Mouse (Mus musculus): ENCODE data around the gene Zfp292. TPM values are rescaled to one million over a fixed set of nuclear protein-coding genes. Genes with fewer than 3 reads are reported as not detected.
A peak's percentile ranks its signal among the peaks of the same experiment; 100 is the strongest.

Zfp292 gene
- total and polyA plus RNA-seq, 3 experiments, result 9.8 to 19.4 (median 16.8) TPM

DNA sequence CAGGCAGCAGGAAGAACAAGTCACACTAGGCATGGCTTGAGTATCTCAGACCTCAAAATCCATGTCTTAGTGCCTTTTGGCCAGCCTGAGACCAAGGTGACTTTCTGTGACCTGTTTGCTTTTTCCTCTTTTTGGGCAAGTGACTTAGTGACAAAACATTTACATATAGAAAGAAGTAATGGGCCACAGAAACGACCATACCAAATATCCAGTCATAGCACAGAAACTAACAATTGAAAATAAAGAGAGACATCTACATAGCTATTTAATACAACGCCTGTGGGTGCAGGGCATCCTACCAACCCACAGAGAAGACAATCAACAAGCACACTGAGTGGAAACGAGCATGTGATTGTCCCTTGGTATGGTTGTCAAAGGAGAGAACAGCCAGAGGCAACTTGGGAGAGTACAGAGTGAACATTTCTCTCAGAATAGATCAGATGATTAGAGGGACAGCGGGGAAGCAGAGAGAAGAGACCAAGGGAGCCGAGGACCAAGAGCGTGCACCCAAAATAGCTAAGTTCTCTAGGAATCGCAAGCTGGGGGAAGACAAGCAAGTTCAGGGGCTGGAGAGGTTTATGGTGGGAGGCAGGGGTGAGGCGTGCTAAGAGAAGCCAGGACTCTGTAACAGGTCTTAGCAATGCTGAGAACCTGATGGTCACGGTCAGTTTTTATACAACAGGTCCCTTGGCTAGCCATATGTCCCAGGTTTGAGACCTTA lies 3.0 kb upstream of the Zfp292 start:
- peak; percentile 74 for DNase-seq (ENCODE audit: low read depth, low spot score)
- peaks cover 14 to 21% of the 10 kb centered on the region in 2 experiments for H3K4me1 ChIP-seq (ENCODE audit: control insufficient read depth in 1 of 2, insufficient read depth in 2 of 2, low read length in 2 of 2)
- H3K27ac ChIP-seq (ENCODE audit: control insufficient read depth, low read depth, low read length), result peak overlapping the region; percentile 91
- peaks cover 30% of the 10 kb centered on the region for H3K79me2 ChIP-seq (ENCODE audit: control insufficient read depth, insufficient read depth, low read length, poor library complexity)
- H3K4me3 ChIP-seq (ENCODE audit: control insufficient read depth in 1 of 2, insufficient read depth in 1 of 2, low read depth in 2 of 2, low read length in 2 of 2), result peak overlapping the region; percentile 60 to 77
- H3K36me3 ChIP-seq (ENCODE audit: control insufficient read depth in 1 of 2, insufficient read depth in 2 of 2, low read length in 2 of 2), result peaks cover 2 to 32% of the 10 kb centered on the region in 2 experiments; a peak in 3 of 4 replicates
- no peaks in the 10 kb centered on the region for H3K27me3 ChIP-seq (ENCODE audit: control insufficient read depth in 1 of 2, insufficient read depth in 2 of 2, low read length in 2 of 2)
- H3K9ac ChIP-seq (ENCODE audit: control insufficient read depth, low read depth, low read length, poor library complexity, severe bottlenecking), result peak overlapping the region; percentile 99
- H3K9me3 ChIP-seq (replicated peaks; ENCODE audit: insufficient read depth, low read length), result no peaks in the 10 kb centered on the region
- TF ChIP-seq SMC3 (IDR thresholded peaks at IDR 0.05; ENCODE audit: low read depth, low read length) (no peak), E2F4 (IDR thresholded peaks at IDR 0.05; ENCODE audit: borderline replicate concordance, low read depth, low read length) (no peak), KAT2A (conservative IDR thresholded peaks at IDR 0.05; ENCODE audit: low read depth, low read length) (no peak), ETS1 (IDR thresholded peaks at IDR 0.05; ENCODE audit: low read depth, low read length) (no peak), EP300 (IDR thresholded peaks at IDR 0.05; ENCODE audit: low read depth in 1 of 2, low read length in 2 of 2) (0 out of 4 replicates have a peak, but pooled peaks of 1 of the 2 experiments have one; percentile 4), MXI1 (IDR thresholded peaks at IDR 0.05; ENCODE audit: low read depth, low read length) (no peak; the same call in 1 of the 2 replicates), USF1 (IDR thresholded peaks at IDR 0.05; ENCODE audit: low read depth, low read length) (peak; percentile 36; the same call in 1 of the 2 replicates), MYC (IDR thresholded peaks at IDR 0.05; ENCODE audit: low read depth, low read length) (0 out of 2 replicates have a peak, but pooled peaks have one; percentile 40), POLR2A (IDR thresholded peaks at IDR 0.05; ENCODE audit: control insufficient read depth in 1 of 2, insufficient read depth in 1 of 2, low read depth in 1 of 2, low read length in 2 of 2, poor library complexity in 1 of 2) (0 out of 4 replicates have a peak, but pooled peaks of 1 of the 2 experiments have one; percentile 39), CTCF (IDR thresholded peaks at IDR 0.05 in 2 of 3, conservative IDR thresholded peaks at IDR 0.05 in 1 of 3; ENCODE audit: control insufficient read depth in 1 of 3, insufficient read depth in 1 of 3, low read depth in 2 of 3, low read length in 3 of 3, poor library complexity in 1 of 3, severe bottlenecking in 1 of 3) (no peak), JUND (IDR thresholded peaks at IDR 0.05; ENCODE audit: low read depth, low read length) (no peak), TBP (IDR thresholded peaks at IDR 0.05; ENCODE audit: low read depth, low read length) (no peak), MAFK (IDR thresholded peaks at IDR 0.05; ENCODE audit: borderline replicate concordance, low read depth, low read length) (no peak), ELF1 (IDR thresholded peaks at IDR 0.05; ENCODE audit: low read depth, low read length) (no peak), TAL1 (IDR thresholded peaks at IDR 0.05; ENCODE audit: low read length) (no peak), MYB (IDR thresholded peaks at IDR 0.05; ENCODE audit: low read depth, low read length) (no peak), NRF1 (IDR thresholded peaks at IDR 0.05; ENCODE audit: insufficient read depth, low read depth, low read length, poor library complexity, severe bottlenecking) (no peak), SIN3A (IDR thresholded peaks at IDR 0.05; ENCODE audit: low read length) (peak; percentile 25), GABPA (IDR thresholded peaks at IDR 0.05; ENCODE audit: low read depth, low read length) (no peak), ZNF384 (IDR thresholded peaks at IDR 0.05; ENCODE audit: low read depth, low read length) (no peak), HCFC1 (IDR thresholded peaks at IDR 0.05; ENCODE audit: low read depth, low read length) (no peak), ZKSCAN1 (IDR thresholded peaks at IDR 0.05; ENCODE audit: low read depth, low read length) (no peak), MEF2A (IDR thresholded peaks at IDR 0.05; ENCODE audit: extremely low read depth, insufficient replicate concordance, low read depth, low read length, poor library complexity, severe bottlenecking) (no peak), GATA1 (IDR thresholded peaks at IDR 0.05; ENCODE audit: low read depth, low read length) (no peak), RCOR1 (IDR thresholded peaks at IDR 0.05; ENCODE audit: low read depth, low read length) (no peak), CHD2 (IDR thresholded peaks at IDR 0.05; ENCODE audit: low read length) (no peak), BHLHE40 (IDR thresholded peaks at IDR 0.05; ENCODE audit: borderline replicate concordance, low read depth, low read length) (no peak; the same call in 1 of the 2 replicates)
